7 mouse cellular contexts compared by ENCODE assay signal in genomic region chr13:104178650-104179121, GRCm38 (mm10). TPM values are rescaled to one million over a fixed set of nuclear protein-coding genes. Genes with fewer than 3 reads are reported as not detected.
DNase-seq lines count a peak whose midpoint lies in the region; ATAC-seq lines count a peak whose summit lies in the region.

Trim23 (plus strand) TSS chr13:104178797.

- peak within 1 kb of the TSS; percentile 82 for H3K27ac ChIP-seq in intestine, embryonic 15.5 days
- peak within 1 kb of the TSS; percentile 89 for H3K27ac ChIP-seq in midbrain, embryonic 10.5 days (replicated peaks)

- no peaks in the 10 kb centered on the region for H3K27me3 ChIP-seq in intestine, embryonic 15.5 days (replicated peaks)
- no peaks in the 10 kb centered on the region for H3K27me3 ChIP-seq in midbrain, embryonic 10.5 days (ENCODE audit: low read depth, poor library complexity, severe bottlenecking)

- WGBS in intestine, embryonic 15.5 days = under 1% methylated on average over 38 of the region's 38 CpGs
- WGBS in midbrain, embryonic 10.5 days = under 1% methylated on average over 38 of the region's 38 CpGs

- H3K9ac ChIP-seq in intestine, embryonic 15.5 days = peak within 1 kb of the TSS; percentile 83

- no peaks in the 10 kb centered on the region for H3K36me3 ChIP-seq in intestine, embryonic 15.5 days
- H3K36me3 ChIP-seq in midbrain, embryonic 10.5 days = peaks cover 44% of the 10 kb centered on the region

- peak; percentile 99 for ATAC-seq in intestine, embryonic 15.5 days

- H3K4me2 ChIP-seq in intestine, embryonic 15.5 days (replicated peaks) = peak within 1 kb of the TSS; percentile 66

- peak within 1 kb of the TSS; percentile 89 for H3K4me3 ChIP-seq in intestine, embryonic 15.5 days (replicated peaks)
- peak within 1 kb of the TSS; percentile 69 for H3K4me3 ChIP-seq in midbrain, embryonic 10.5 days

- intact Hi-C loops in gastrocnemius, postnatal 36 days (cut with DNase I) = no loop called here
- intact Hi-C loops in left cerebral cortex, postnatal 25 days (cut with DNase I) = loop anchor here (5.0 kb wide), 2 partner anchors 49 to 256 kb away; partner anchors contain the start of genes Cenpk, Erbin and Ppwd1

- no peaks in the 10 kb centered on the region for H3K9me3 ChIP-seq in intestine, embryonic 15.5 days
- H3K9me3 ChIP-seq in midbrain, embryonic 10.5 days (replicated peaks) = no peaks in the 10 kb centered on the region

- DNase-seq in adrenal gland, adult 2 months = peak; percentile 96
- DNase-seq in embryo, embryonic 11.5 days (ENCODE audit: low read depth, low spot score) = peak; percentile 97
- DNase-seq in gastrocnemius, postnatal 36 days = peak; percentile 95 to 97
- DNase-seq in left cerebral cortex, postnatal 25 days (ENCODE audit: low spot score in 2 of 2) = peak; percentile 97 to 99
- peak; percentile 96 for DNase-seq in midbrain, embryonic 10.5 days (ENCODE audit: low spot score)
- peak; percentile 98 for DNase-seq in right cerebral cortex, postnatal 4 days

- 0 out of 2 replicates have a peak, but pooled peaks cover 3% of the 10 kb centered on the region for H3K4me1 ChIP-seq in intestine, embryonic 15.5 days (replicated peaks)
- peaks cover 27% of the 10 kb centered on the region for H3K4me1 ChIP-seq in midbrain, embryonic 10.5 days

RNA-seq across cellular contexts. Expression of gene Trim23, which starts in this region (rescaled TPM):
- 10 to 100 TPM; 12.6 to 20.2 TPM for total RNA-seq in adrenal gland, adult 2 months (2021)
- 0.56 and 0.67 TPM in 2 replicates for polyA plus RNA-seq in adrenal gland, adult 2 months (2012; rRNA removed)
- total RNA-seq in gastrocnemius, postnatal 36 days (2021) = 10 to 100 TPM; 19.1 to 24.3 TPM
- 10.9 and 13.2 TPM in 2 replicates for polyA plus RNA-seq in intestine, embryonic 15.5 days (2015; fragmentation: Nextera tagmentation; extraction: Ambion mirVana)
- total RNA-seq in left cerebral cortex, postnatal 25 days (2021) = 10 to 100 TPM; 54.5 to 55.4 TPM
- 18.9 and 21.4 TPM in 2 replicates for polyA plus RNA-seq in midbrain, embryonic 10.5 days (2016; fragmentation: Nextera tagmentation; extraction: Ambion mirVana)

Comparison
In these comparisons a context has a peak if more than half of its experiments do, and no peak if none do; other contexts are left out.
1. Peak in every context shown above with its lines: DNase-seq, ATAC-seq, H3K4me3 ChIP-seq and H3K27ac ChIP-seq.